Mouse (Mus musculus): ENCODE data around the gene Zfp46. TPM values are rescaled to one million over a fixed set of nuclear protein-coding genes. Genes with fewer than 3 reads are reported as not detected.

Gene Zfp46
- polyA plus RNA-seq, 1 experiment from 2014 or later = 13.8 TPM

DNA sequence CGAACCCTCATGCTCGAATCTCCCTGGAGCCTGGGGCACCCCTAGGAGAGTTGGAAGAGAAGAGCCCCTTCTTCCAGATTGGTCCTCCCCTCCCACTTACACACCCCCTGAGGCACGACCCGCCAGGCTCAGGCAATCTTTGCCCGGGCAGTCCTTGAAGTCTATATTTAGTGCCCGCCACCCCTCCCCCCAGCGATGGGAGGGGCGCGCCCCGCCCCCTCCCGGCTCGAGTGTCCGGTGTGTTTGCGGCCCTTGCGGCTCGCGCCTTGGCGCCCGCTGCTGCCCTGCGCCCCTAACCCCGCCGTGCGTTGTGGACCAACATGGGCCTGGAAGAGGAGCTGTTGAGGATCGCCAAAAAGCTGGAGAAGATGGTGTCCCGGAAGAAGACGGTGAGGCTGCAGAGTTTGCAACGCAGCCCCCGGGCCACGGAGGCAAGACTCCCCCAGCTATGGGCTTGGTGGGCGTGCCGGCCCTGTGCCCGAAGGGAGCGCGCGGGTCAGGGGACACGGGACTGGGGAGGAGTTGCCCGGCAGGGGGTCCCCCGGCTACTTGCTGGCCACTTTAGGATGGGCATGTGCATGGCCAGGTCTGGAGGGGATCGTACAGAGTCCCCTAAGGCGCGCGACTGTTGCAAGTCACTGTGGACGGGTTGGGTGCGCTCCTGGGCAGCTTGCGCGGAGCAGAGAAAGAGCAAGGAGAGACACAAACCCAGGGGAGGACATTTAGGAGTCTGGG lies 36.6 kb upstream of the Zfp46 start, which contains the start of gene Tcea3:
TSS of gene Tcea3 (plus strand) at position 1 of the 735 bp plus-strand sequence.
- H3K9ac ChIP-seq (ENCODE audit: low read depth, low read length) = peak within 1 kb of the TSS; percentile 46
- no peak within 1 kb of the TSS for H3K27ac ChIP-seq
- 1% methylated on average over 46 of the region's 46 CpGs for WGBS
- ATAC-seq (replicated peaks; ENCODE audit: low FRiP score, low read depth) (peak; percentile 52; the same call in 1 of the 2 replicates), DNase-seq (ENCODE audit: low spot score) (no peak)
- H3K4me3 ChIP-seq (replicated peaks; ENCODE audit: low read depth, low read length) = peak within 1 kb of the TSS; percentile 43
- peaks cover 22% of the 10 kb centered on the region; the same call in 1 of the 2 replicates for H3K27me3 ChIP-seq (ENCODE audit: insufficient read depth, low read length)
- no peaks in the 10 kb centered on the region for H3K9me3 ChIP-seq (replicated peaks; ENCODE audit: low read length)
- peaks cover 13% of the 10 kb centered on the region for H3K4me1 ChIP-seq (replicated peaks; ENCODE audit: insufficient read depth, low read length)
- TF ChIP-seq CTCF (IDR thresholded peaks at IDR 0.05; ENCODE audit: low read depth) = no peak
- peak within 1 kb of the TSS; percentile 79 for H3K4me2 ChIP-seq (ENCODE audit: low read length)
- H3K36me3 ChIP-seq (ENCODE audit: insufficient read depth, low read length) = no peaks in the 10 kb centered on the region

- Histone ChIP-seq H3K27me3 (ENCODE audit: insufficient read depth, low read length) (peaks cover 22% of the 10 kb centered on the region; the same call in 1 of the 2 replicates), H3K4me2 (ENCODE audit: low read length) (peak overlapping the region; percentile 79), H3K9me3 (replicated peaks; ENCODE audit: low read length) (no peaks in the 10 kb centered on the region), H3K4me3 (replicated peaks; ENCODE audit: low read depth, low read length) (peak overlapping the region; percentile 43), H3K9ac (ENCODE audit: low read depth, low read length) (peak overlapping the region; percentile 46), H3K4me1 (replicated peaks; ENCODE audit: insufficient read depth, low read length) (peaks cover 13% of the 10 kb centered on the region), H3K36me3 (ENCODE audit: insufficient read depth, low read length) (no peaks in the 10 kb centered on the region), H3K27ac (no peak overlapping the region)
- WGBS = 1% methylated on average over 35 of the region's 37 CpGs
- DNase-seq (ENCODE audit: low spot score) (no peak), ATAC-seq (replicated peaks; ENCODE audit: low FRiP score, low read depth) (0 out of 2 replicates have a peak, but pooled peaks have one; percentile 33)
- no peak for TF ChIP-seq CTCF (IDR thresholded peaks at IDR 0.05; ENCODE audit: low read depth)
Observed at GRCm38 (mm10) chr4:136248464-136249331, 35.8 kb upstream of the Zfp46 start.

DNA sequence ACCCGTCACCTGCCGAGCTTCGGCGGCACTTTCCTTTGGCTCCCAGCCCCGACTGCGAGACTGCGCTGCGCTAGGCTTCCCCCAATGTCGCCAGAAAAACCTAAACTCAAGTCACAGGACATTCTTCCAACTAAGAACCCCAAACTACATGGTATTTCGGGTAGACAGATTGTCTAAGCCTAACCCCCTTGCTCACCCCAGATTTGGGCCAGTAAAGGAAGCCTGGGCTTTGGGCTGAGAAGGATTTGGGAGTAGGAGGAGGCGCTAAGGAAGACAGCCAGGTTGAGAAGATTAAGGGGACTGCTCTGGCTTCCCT lies 35.2 kb upstream of the Zfp46 start:
- Histone ChIP-seq H3K4me2 (ENCODE audit: low read length) (peak overlapping the region; percentile 79), H3K9me3 (replicated peaks; ENCODE audit: low read length) (no peaks in the 10 kb centered on the region), H3K36me3 (ENCODE audit: insufficient read depth, low read length) (no peaks in the 10 kb centered on the region), H3K4me3 (replicated peaks; ENCODE audit: low read depth, low read length) (no peak overlapping the region), H3K27me3 (ENCODE audit: insufficient read depth, low read length) (peaks cover 22% of the 10 kb centered on the region; the same call in 1 of the 2 replicates), H3K4me1 (replicated peaks; ENCODE audit: insufficient read depth, low read length) (peaks cover 13% of the 10 kb centered on the region), H3K9ac (ENCODE audit: low read depth, low read length) (no peak overlapping the region), H3K27ac (no peak overlapping the region)
- WGBS = 9% methylated on average over 11 of the region's 11 CpGs
- ATAC-seq (replicated peaks; ENCODE audit: low FRiP score, low read depth) (no peak), DNase-seq (ENCODE audit: low spot score) (no peak)
- TF ChIP-seq CTCF (IDR thresholded peaks at IDR 0.05; ENCODE audit: low read depth) = no peak

- Histone ChIP-seq H3K9me3 (replicated peaks; ENCODE audit: low read length) (no peaks in the 10 kb centered on the region), H3K4me1 (replicated peaks; ENCODE audit: insufficient read depth, low read length) (peaks cover 13% of the 10 kb centered on the region), H3K9ac (ENCODE audit: low read depth, low read length) (no peak overlapping the region), H3K27ac (no peak overlapping the region), H3K4me3 (replicated peaks; ENCODE audit: low read depth, low read length) (no peak overlapping the region), H3K36me3 (ENCODE audit: insufficient read depth, low read length) (no peaks in the 10 kb centered on the region), H3K27me3 (ENCODE audit: insufficient read depth, low read length) (peaks cover 22% of the 10 kb centered on the region; the same call in 1 of the 2 replicates), H3K4me2 (ENCODE audit: low read length) (no peak overlapping the region)
- no peak for DNase-seq (ENCODE audit: low spot score)
- ATAC-seq (replicated peaks; ENCODE audit: low FRiP score, low read depth) = no peak; the same call in 1 of the 2 replicates
- WGBS = 36% methylated on average over 9 of the region's 9 CpGs
- TF ChIP-seq CTCF (IDR thresholded peaks at IDR 0.05; ENCODE audit: low read depth) = no peak
Observed at GRCm38 (mm10) chr4:136249780-136250179, 34.7 kb upstream of the Zfp46 start.

GRCm38 (mm10) chr4:136255919-136256318 lies 28.6 kb upstream of the Zfp46 start:
- no peaks in the 10 kb centered on the region for H3K9me3 ChIP-seq (replicated peaks; ENCODE audit: low read length)
- DNase-seq (ENCODE audit: low spot score) = no peak
- 31% methylated on average over 6 of the region's 6 CpGs for WGBS
- H3K36me3 ChIP-seq (ENCODE audit: insufficient read depth, low read length) = no peaks in the 10 kb centered on the region
- no peak for ATAC-seq (replicated peaks; ENCODE audit: low FRiP score, low read depth)
- no peak overlapping the region for H3K9ac ChIP-seq (ENCODE audit: low read depth, low read length)
- no peak overlapping the region for H3K4me2 ChIP-seq (ENCODE audit: low read length)
- TF ChIP-seq CTCF (IDR thresholded peaks at IDR 0.05; ENCODE audit: low read depth) = no peak
- no peaks in the 10 kb centered on the region for H3K4me1 ChIP-seq (replicated peaks; ENCODE audit: insufficient read depth, low read length)
- no peak overlapping the region for H3K4me3 ChIP-seq (replicated peaks; ENCODE audit: low read depth, low read length)
- H3K27ac ChIP-seq = no peak overlapping the region
- no peaks in the 10 kb centered on the region for H3K27me3 ChIP-seq (ENCODE audit: insufficient read depth, low read length)

- no peaks in the 10 kb centered on the region for H3K4me1 ChIP-seq (replicated peaks; ENCODE audit: insufficient read depth, low read length)
- H3K9ac ChIP-seq (ENCODE audit: low read depth, low read length) = no peak overlapping the region
- no peak for DNase-seq (ENCODE audit: low spot score)
- WGBS = 64% methylated on average over 10 of the region's 10 CpGs
- H3K27me3 ChIP-seq (ENCODE audit: insufficient read depth, low read length) = no peaks in the 10 kb centered on the region
- ATAC-seq (replicated peaks; ENCODE audit: low FRiP score, low read depth) = no peak
- no peak overlapping the region for H3K4me3 ChIP-seq (replicated peaks; ENCODE audit: low read depth, low read length)
- TF ChIP-seq CTCF (IDR thresholded peaks at IDR 0.05; ENCODE audit: low read depth) = no peak
- no peak overlapping the region for H3K4me2 ChIP-seq (ENCODE audit: low read length)
- H3K36me3 ChIP-seq (ENCODE audit: insufficient read depth, low read length) = no peaks in the 10 kb centered on the region
- no peak overlapping the region for H3K27ac ChIP-seq
- H3K9me3 ChIP-seq (replicated peaks; ENCODE audit: low read length) = no peaks in the 10 kb centered on the region
Observed at GRCm38 (mm10) chr4:136256696-136257095, 27.8 kb upstream of the Zfp46 start.
